Mouse (Mus musculus) lung, postnatal 0 days (tissue): ENCODE measurements at regions not wholly inside any gene's neighbourhood (a gene's known extent, or its start where the extent isn't known, plus 50 kb on each side); places are given as distances from the start of the nearest gene placed in this dataset.

Experiments used
- CTCF ChIP-seq: IDR thresholded peaks from 2 replicates; pipeline ENCODE4 v1.5.1; 2016; ENCODE audit warnings: antibody characterized with exemption, mild to moderate bottlenecking
- EP300 ChIP-seq: IDR thresholded peaks from 2 replicates; pipeline ENCODE4 v1.6.1; 2016; ENCODE audit warnings: antibody characterized with exemption, mild to moderate bottlenecking, control low read depth

GRCm38 (mm10) chr9:46509896-46510295 is 190.1 kb upstream of the 4931429L15Rik start:
- TF ChIP-seq CTCF (no peak), EP300 (no peak)
